Mouse (Mus musculus) stomach, embryonic 14.5 days (tissue): Measurements from ENCODE around the gene Sash1. TPM values are rescaled to one million over a fixed set of nuclear protein-coding genes. Genes with fewer than 3 reads are reported as not detected.

Experiments
- ATAC-seq: fragments of 200-750 bp; cut with Nextera tagmentation; 2 replicates; pipeline ENCODE4 v1.8.0; 2017; ENCODE audit warnings: low read depth, moderate TSS enrichment; ENCODE audit not compliant: insufficient number of reproducible peaks, insufficient read depth, low FRiP score
- H3K27ac ChIP-seq: fragments of 300-500 bp; sonication (generic); 2 replicates; pipeline ENCODE4 v1.5.1; 2014; ENCODE audit warnings: mild to moderate bottlenecking, low read length, moderate library complexity, mixed read lengths
- H3K27me3 ChIP-seq: fragments of 300-500 bp; sonication (generic); 2 replicates; pipeline ENCODE4 v1.6.1; 2014; ENCODE audit warnings: low read length, control low read depth, mixed read lengths; ENCODE audit not compliant: control insufficient read depth, insufficient read depth
- H3K36me3 ChIP-seq: fragments of 300-500 bp; sonication (generic); 2 replicates; pipeline ENCODE4 v1.6.1; 2014; ENCODE audit warnings: mild to moderate bottlenecking, control low read depth, low read length, moderate library complexity, mixed read lengths; ENCODE audit not compliant: control insufficient read depth, insufficient read depth
- H3K4me1 ChIP-seq: fragments of 300-500 bp; sonication (generic); 2 replicates; pipeline ENCODE4 v1.6.1; 2014; ENCODE audit warnings: low read length, control low read depth, mixed read lengths; ENCODE audit not compliant: control insufficient read depth, insufficient read depth
- H3K4me2 ChIP-seq: fragments of 300-500 bp; sonication (generic); replicated peaks from 2 replicates; pipeline ENCODE4 v1.6.1; 2014; ENCODE audit warnings: low read depth, low read length, control low read depth
- H3K4me3 ChIP-seq: fragments of 300-500 bp; sonication (generic); 2 replicates; pipeline ENCODE4 v1.5.1; 2014; ENCODE audit warnings: low read depth, low read length, control low read depth
- H3K9ac ChIP-seq: fragments of 300-500 bp; sonication (generic); replicated peaks from 2 replicates; pipeline ENCODE4 v1.6.1; 2014; ENCODE audit warnings: low read depth, mild to moderate bottlenecking, control low read depth, low read length, moderate library complexity, mixed read lengths
- H3K9me3 ChIP-seq: fragments of 300-500 bp; sonication (generic); 2 replicates; pipeline ENCODE4 v1.6.1; 2016; ENCODE audit warnings: low read depth, low read length, control low read depth; ENCODE audit not compliant: control insufficient read depth
- WGBS: fragments of 180-500 bp; shearing (Covaris S2); extraction: QIAGEN DNeasy Blood & Tissue Kit; methylation state at CpG from one replicate; pipeline ENCODE4 v1.1.7; 2014; 5-methylcytosine and 5-hydroxymethylcytosine counted together
- polyA plus RNA-seq: library from polyadenylated mRNA; unstranded; fragments of >200 nt; fragmentation: Nextera tagmentation; extraction: Ambion mirVana; gene quantifications from 2 replicates; pipeline ENCODE4 v1.2.1, GENCODE M21; 2014

The Sash1 gene
- polyA plus RNA-seq, result 9.3 and 9.7 TPM in 2 replicates

GRCm38 (mm10) chr10:8885630-8886527 lies at the start of gene Sash1:
Gene Sash1 (minus strand): TSS chr10:8886070.
- Histone ChIP-seq H3K9ac (peak within 1 kb of the TSS; percentile 77), H3K4me3 (peak within 1 kb of the TSS; percentile 82), H3K27ac (peak within 1 kb of the TSS; percentile 96), H3K4me1 (peaks cover 16% of the 10 kb centered on the region), H3K36me3 (no peaks in the 10 kb centered on the region), H3K9me3 (no peaks in the 10 kb centered on the region), H3K27me3 (no peaks in the 10 kb centered on the region), H3K4me2 (peak within 1 kb of the TSS; percentile 70)
- peak; percentile 92 for ATAC-seq
- WGBS, result under 1% methylated on average over 79 of the region's 80 CpGs

- Histone ChIP-seq H3K4me2 (no peak overlapping the region), H3K4me1 (no peaks in the 10 kb centered on the region), H3K9ac (no peak overlapping the region), H3K36me3 (no peaks in the 10 kb centered on the region), H3K4me3 (no peak overlapping the region), H3K27ac (no peak overlapping the region), H3K9me3 (no peaks in the 10 kb centered on the region), H3K27me3 (no peaks in the 10 kb centered on the region)
- no peak for ATAC-seq
- WGBS, result 41% methylated on average over 4 of the region's 4 CpGs
These were observed 49.7 kb upstream of the Sash1 start for GRCm38 (mm10) chr10:8935601-8936000.

DNA sequence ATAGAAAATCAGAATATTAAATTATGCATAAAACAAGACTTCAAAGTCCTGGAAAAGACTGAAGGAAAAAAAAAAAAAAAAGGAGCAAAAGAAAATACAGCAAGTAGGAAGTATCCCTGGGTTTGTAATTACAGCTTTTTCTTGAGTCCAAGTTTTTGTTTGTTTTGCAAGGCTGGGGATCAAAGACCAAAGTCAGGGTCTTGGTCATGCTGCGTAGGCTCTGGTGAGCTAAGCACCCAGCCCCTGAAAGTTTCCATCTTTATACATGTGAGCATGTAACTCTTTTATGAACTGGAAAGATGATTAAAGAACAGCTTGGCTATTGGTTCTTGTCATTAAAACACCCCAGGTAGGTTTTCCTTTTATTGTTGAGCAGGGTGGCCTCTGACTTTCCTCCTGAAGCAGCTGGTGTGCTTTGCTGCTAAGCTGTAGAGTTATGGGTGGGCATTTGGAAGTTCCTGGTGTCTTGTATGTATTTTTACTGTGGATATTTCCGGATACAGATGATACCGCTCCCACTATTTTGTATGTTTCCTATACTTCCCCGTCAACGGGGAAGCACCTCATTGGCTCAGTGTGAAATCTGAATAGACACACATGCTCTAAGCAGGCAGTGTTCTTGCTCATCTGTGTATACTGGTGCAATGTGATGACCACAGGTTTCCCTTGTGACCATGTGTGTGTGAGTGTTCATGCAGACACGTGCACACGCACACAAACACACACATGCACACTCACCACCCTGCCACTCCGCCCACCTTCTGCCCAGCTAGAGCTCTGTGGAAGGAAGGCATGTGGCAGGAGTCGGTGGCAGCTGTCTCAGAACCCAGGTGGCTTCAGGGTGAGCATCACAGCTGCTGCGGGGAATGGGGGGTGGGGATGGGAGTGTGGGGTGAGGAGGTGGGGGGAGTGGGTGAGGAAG lies 47.8 kb upstream of the Sash1 start:
- Histone ChIP-seq H3K27me3 (no peaks in the 10 kb centered on the region), H3K9ac (no peak overlapping the region), H3K9me3 (no peaks in the 10 kb centered on the region), H3K36me3 (no peaks in the 10 kb centered on the region), H3K4me3 (no peak overlapping the region), H3K27ac (no peak overlapping the region), H3K4me1 (no peaks in the 10 kb centered on the region), H3K4me2 (no peak overlapping the region)
- ATAC-seq, result no peak
- 82% methylated on average over 10 of the region's 10 CpGs for WGBS

DNA sequence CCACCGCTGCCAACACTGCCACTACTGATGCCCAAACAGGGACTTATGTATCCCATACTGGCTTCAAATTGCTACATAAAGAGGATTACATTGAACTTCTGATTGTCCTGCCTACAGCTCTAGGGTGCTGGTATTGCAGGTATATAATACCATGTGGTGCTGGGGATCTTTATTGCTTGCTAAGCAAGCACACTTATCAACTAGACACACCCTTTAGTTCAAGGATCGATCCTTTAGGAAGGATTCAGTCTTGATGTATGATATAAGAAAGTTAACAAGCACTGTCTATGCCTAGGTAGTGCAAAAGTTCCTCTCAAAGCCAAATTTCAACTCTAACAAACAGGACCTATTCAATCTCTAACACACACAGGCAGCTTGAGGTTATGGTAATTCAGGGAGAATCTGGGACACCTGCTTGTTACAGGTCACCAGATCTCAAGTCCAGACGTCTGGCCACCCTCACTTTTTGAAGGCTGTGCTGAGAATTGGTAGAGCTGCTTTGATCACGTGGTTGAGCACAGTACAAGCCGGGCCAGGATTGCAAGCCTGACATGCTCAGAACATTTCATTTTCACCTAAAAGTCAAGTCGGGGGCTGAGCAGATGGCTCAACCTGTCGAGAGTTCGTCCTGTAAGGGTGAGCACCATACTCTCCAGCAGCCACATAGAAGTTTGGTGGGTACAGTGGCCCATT lies 45.8 kb upstream of the Sash1 start:
- H3K9me3 ChIP-seq, result no peaks in the 10 kb centered on the region
- H3K4me1 ChIP-seq, result no peaks in the 10 kb centered on the region
- no peak overlapping the region for H3K9ac ChIP-seq
- no peak overlapping the region for H3K27ac ChIP-seq
- H3K4me3 ChIP-seq, result no peak overlapping the region
- H3K4me2 ChIP-seq, result no peak overlapping the region
- no peaks in the 10 kb centered on the region for H3K27me3 ChIP-seq
- ATAC-seq, result no peak
- WGBS, result 84% methylated on average over 8 of the region's 8 CpGs
- no peaks in the 10 kb centered on the region for H3K36me3 ChIP-seq

GRCm38 (mm10) chr10:8930672-8931071 lies 44.8 kb upstream of the Sash1 start:
- Histone ChIP-seq H3K4me3 (no peak overlapping the region), H3K4me2 (no peak overlapping the region)

DNA sequence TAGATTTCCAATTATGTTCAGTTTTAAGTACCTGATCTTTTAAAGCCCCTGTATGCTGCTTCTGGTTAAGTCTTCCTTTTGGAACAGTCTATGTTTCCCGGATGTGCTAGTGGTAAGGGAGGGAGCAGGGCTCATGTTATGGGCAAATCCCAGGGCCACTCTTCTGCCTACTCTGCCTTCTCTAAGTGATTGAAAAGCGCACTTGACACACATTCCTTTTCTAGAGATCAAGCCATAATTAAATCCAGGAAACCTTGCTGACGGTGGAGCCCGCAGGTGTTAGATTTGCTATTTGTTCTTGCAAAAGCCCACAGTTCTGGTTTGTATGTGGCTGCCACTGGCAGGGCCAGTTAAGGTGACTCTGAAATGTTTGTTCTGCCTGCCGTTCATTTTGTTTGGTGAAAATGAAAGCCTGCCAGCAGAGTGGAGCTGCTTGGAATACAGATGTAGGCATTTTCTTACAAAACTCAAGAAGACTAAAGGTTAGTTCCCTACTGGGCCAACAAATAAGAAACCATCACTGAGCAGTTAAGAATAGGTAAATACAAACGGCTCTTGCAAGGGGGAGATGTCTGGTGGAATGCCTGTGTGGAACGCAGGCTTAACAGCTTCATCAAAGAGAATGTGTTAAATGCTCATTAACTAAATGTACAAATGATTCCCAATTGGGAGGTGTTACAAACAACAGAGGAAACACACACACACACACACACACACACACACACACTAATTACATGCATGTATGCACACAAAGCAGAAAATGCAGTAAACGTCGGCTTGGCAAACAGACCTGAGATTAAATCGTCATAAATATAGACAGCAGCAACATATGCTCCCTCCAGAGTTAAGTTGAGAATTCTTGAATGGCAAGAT lies 43.1 kb upstream of the Sash1 start:
- H3K9me3 ChIP-seq, result no peaks in the 10 kb centered on the region
- no peak overlapping the region for H3K4me3 ChIP-seq
- WGBS, result 63% methylated on average over 10 of the region's 10 CpGs
- ATAC-seq, result no peak
- no peaks in the 10 kb centered on the region for H3K4me1 ChIP-seq
- H3K36me3 ChIP-seq, result no peaks in the 10 kb centered on the region
- H3K4me2 ChIP-seq, result no peak overlapping the region
- H3K9ac ChIP-seq, result no peak overlapping the region
- H3K27me3 ChIP-seq, result no peaks in the 10 kb centered on the region
- H3K27ac ChIP-seq, result no peak overlapping the region

More at GRCm38 (mm10) chr10:8930672-8931071, 44.8 kb upstream of the Sash1 start:
- ATAC-seq, result no peak
- Histone ChIP-seq H3K9me3 (no peaks in the 10 kb centered on the region), H3K9ac (no peak overlapping the region), H3K27ac (no peak overlapping the region), H3K4me1 (no peaks in the 10 kb centered on the region), H3K36me3 (no peaks in the 10 kb centered on the region), H3K27me3 (no peaks in the 10 kb centered on the region)

DNA sequence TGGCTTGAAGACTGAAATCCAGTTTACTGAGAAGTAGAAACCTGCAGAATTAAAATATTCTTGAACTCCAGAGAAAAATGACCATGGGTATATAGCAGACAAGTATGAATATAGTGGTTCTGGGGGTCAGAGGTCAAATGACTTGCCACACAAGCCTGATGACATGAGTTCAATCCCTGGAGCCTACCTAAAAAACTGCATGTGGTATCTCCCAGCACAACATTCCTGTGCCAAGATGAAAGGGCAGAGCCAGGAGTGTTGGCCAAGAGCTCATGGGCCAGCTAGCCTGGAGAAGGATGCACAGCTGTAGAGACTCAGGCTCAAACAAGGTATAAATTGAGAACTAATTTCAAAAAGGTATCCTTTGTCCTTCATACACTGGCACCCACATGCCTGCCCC lies 42.4 kb upstream of the Sash1 start:
- H3K27ac ChIP-seq, result no peak overlapping the region
- no peak overlapping the region for H3K4me3 ChIP-seq
- H3K9me3 ChIP-seq, result no peaks in the 10 kb centered on the region
- no peaks in the 10 kb centered on the region for H3K4me1 ChIP-seq
- ATAC-seq, result no peak
- H3K4me2 ChIP-seq, result no peak overlapping the region
- no peaks in the 10 kb centered on the region for H3K27me3 ChIP-seq
- H3K9ac ChIP-seq, result no peak overlapping the region
- H3K36me3 ChIP-seq, result no peaks in the 10 kb centered on the region
